Mouse (Mus musculus) brain, embryonic 14.5 days (tissue): ENCODE results near the gene Cad.
"Not testable (repeated sequence)": the region's sequence is repeated elsewhere in the genome, so short reads cannot be mapped to it uniquely, and the experiment has no call there.

ENCODE experiments used
- CTCF ChIP-seq: fragments of 200-500 bp; IDR thresholded peaks from 2 replicates; pipeline ENCODE4 v1.5.1; 2012; ENCODE audit warnings: inconsistent platforms, mild to moderate bottlenecking, moderate library complexity, borderline replicate concordance; ENCODE audit not compliant: insufficient read depth, insufficient read length; ENCODE audit errors: extremely low read depth
- POLR2A ChIP-seq: fragments of 200-500 bp; IDR thresholded peaks from 2 replicates; pipeline ENCODE4 v1.6.1; 2012; ENCODE audit warnings: mild to moderate bottlenecking, inconsistent platforms, borderline replicate concordance; ENCODE audit not compliant: poor library complexity, insufficient read depth, insufficient read length, severe bottlenecking; ENCODE audit errors: extremely low read depth

- TF ChIP-seq CTCF, POLR2A: not testable (repeated sequence)
Measured at GRCm38 (mm10) chr5:31036556-31036955, 18.0 kb upstream of the Cad start.
